Mouse (Mus musculus): ENCODE data around the gene Serpina12. TPM values are rescaled to one million over a fixed set of nuclear protein-coding genes. Genes with fewer than 3 reads are reported as not detected.

Serpina12 gene
- polyA plus RNA-seq, 1 experiment from 2014 or later = 0.31 TPM

- no peaks in the 10 kb centered on the region for H3K9me3 ChIP-seq
- H3K36me3 ChIP-seq = no peaks in the 10 kb centered on the region
- no peak overlapping the region for H3K4me3 ChIP-seq
- no peak overlapping the region for H3K9ac ChIP-seq
- H3K4me1 ChIP-seq = peaks cover 3% of the 10 kb centered on the region; the same call in 1 of the 2 replicates
- no peaks in the 10 kb centered on the region for H3K27me3 ChIP-seq
- no peak for ATAC-seq (ENCODE audit: insufficient number of reproducible peaks, low FRiP score, low TSS enrichment, low read depth)
- H3K27ac ChIP-seq = no peak overlapping the region
- WGBS = 58% methylated on average over 10 of the region's 10 CpGs
- no peak overlapping the region for H3K4me2 ChIP-seq
Observed at GRCm38 (mm10) chr12:104002569-104003237, 41.5 kb downstream of the Serpina12 start.

- H3K4me3 ChIP-seq = no peak overlapping the region
- ATAC-seq (ENCODE audit: insufficient number of reproducible peaks, low FRiP score, low TSS enrichment, low read depth) = no peak
- H3K4me2 ChIP-seq = no peak overlapping the region
- no peaks in the 10 kb centered on the region for H3K36me3 ChIP-seq
- no peaks in the 10 kb centered on the region for H3K27me3 ChIP-seq
- WGBS = 85% methylated on average over 3 of the region's 3 CpGs
- H3K9ac ChIP-seq = no peak overlapping the region
- no peak overlapping the region for H3K27ac ChIP-seq
- peaks cover 3% of the 10 kb centered on the region; the same call in 1 of the 2 replicates for H3K4me1 ChIP-seq
- H3K9me3 ChIP-seq = no peaks in the 10 kb centered on the region
Observed at GRCm38 (mm10) chr12:104000594-104000993, 43.6 kb downstream of the Serpina12 start.

GRCm38 (mm10) chr12:103999611-104000010 is 44.6 kb downstream of the Serpina12 start:
- Histone ChIP-seq H3K9me3 (no peaks in the 10 kb centered on the region), H3K9ac (no peak overlapping the region), H3K36me3 (no peaks in the 10 kb centered on the region), H3K4me1 (peaks cover 3% of the 10 kb centered on the region; the same call in 1 of the 2 replicates), H3K4me3 (no peak overlapping the region), H3K27me3 (0 out of 2 replicates have a peak, but pooled peaks cover 2% of the 10 kb centered on the region), H3K27ac (no peak overlapping the region), H3K4me2 (no peak overlapping the region)
- 82% methylated on average over 8 of the region's 8 CpGs for WGBS
- no peak for ATAC-seq (ENCODE audit: insufficient number of reproducible peaks, low FRiP score, low TSS enrichment, low read depth)

- no peak overlapping the region for H3K27ac ChIP-seq
- H3K9ac ChIP-seq = no peak overlapping the region
- no peak for ATAC-seq (ENCODE audit: insufficient number of reproducible peaks, low FRiP score, low TSS enrichment, low read depth)
- no peaks in the 10 kb centered on the region for H3K36me3 ChIP-seq
- no peak overlapping the region for H3K4me3 ChIP-seq
- H3K4me2 ChIP-seq = no peak overlapping the region
- 56% methylated on average over 2 of the region's 2 CpGs for WGBS
- 0 out of 2 replicates have a peak, but pooled peaks cover 2% of the 10 kb centered on the region for H3K27me3 ChIP-seq
- H3K9me3 ChIP-seq = no peaks in the 10 kb centered on the region
- no peaks in the 10 kb centered on the region for H3K4me1 ChIP-seq
Observed at GRCm38 (mm10) chr12:103996513-103996912, 47.7 kb downstream of the Serpina12 start.

GRCm38 (mm10) chr12:103995292-103996072 is 48.8 kb downstream of the Serpina12 start:
- no peak overlapping the region for H3K9ac ChIP-seq
- WGBS = 40% methylated on average over 5 of the region's 5 CpGs
- H3K9me3 ChIP-seq = no peaks in the 10 kb centered on the region
- no peak overlapping the region for H3K4me3 ChIP-seq
- no peak overlapping the region for H3K4me2 ChIP-seq
- H3K27ac ChIP-seq = no peak overlapping the region
- H3K4me1 ChIP-seq = no peaks in the 10 kb centered on the region
- 0 out of 2 replicates have a peak, but pooled peaks cover 2% of the 10 kb centered on the region for H3K27me3 ChIP-seq
- ATAC-seq (ENCODE audit: insufficient number of reproducible peaks, low FRiP score, low TSS enrichment, low read depth) = no peak
- no peaks in the 10 kb centered on the region for H3K36me3 ChIP-seq

GRCm38 (mm10) chr12:103992945-103993344 is 51.3 kb downstream of the Serpina12 start:
- H3K4me3 ChIP-seq = no peak overlapping the region
- no peak overlapping the region for H3K27ac ChIP-seq
- no peaks in the 10 kb centered on the region for H3K4me1 ChIP-seq
- H3K4me2 ChIP-seq = no peak overlapping the region
- WGBS = 62% methylated on average over 7 of the region's 7 CpGs
- 0 out of 2 replicates have a peak, but pooled peaks cover 2% of the 10 kb centered on the region for H3K27me3 ChIP-seq
- H3K9me3 ChIP-seq = no peaks in the 10 kb centered on the region
- ATAC-seq (ENCODE audit: insufficient number of reproducible peaks, low FRiP score, low TSS enrichment, low read depth) = no peak
- H3K9ac ChIP-seq = no peak overlapping the region
- H3K36me3 ChIP-seq = no peaks in the 10 kb centered on the region

GRCm38 (mm10) chr12:103989857-103990256 is 54.4 kb downstream of the Serpina12 start, which contains the start of gene Serpina11:
Serpina11 (minus strand) TSS chr12:103989957.
- Histone ChIP-seq H3K9ac (no peak within 1 kb of the TSS), H3K36me3 (no peaks in the 10 kb centered on the region), H3K27ac (no peak within 1 kb of the TSS), H3K4me2 (no peak within 1 kb of the TSS), H3K9me3 (no peaks in the 10 kb centered on the region), H3K4me3 (no peak within 1 kb of the TSS), H3K27me3 (0 out of 2 replicates have a peak, but pooled peaks cover under 1% of the 10 kb centered on the region), H3K4me1 (no peaks in the 10 kb centered on the region)
- no peak for ATAC-seq (ENCODE audit: insufficient number of reproducible peaks, low FRiP score, low TSS enrichment, low read depth)
- WGBS = 84% methylated on average over 6 of the region's 6 CpGs

- no peak for ATAC-seq (ENCODE audit: insufficient number of reproducible peaks, low FRiP score, low TSS enrichment, low read depth)
- no peaks in the 10 kb centered on the region for H3K4me1 ChIP-seq
- WGBS = 44% methylated on average over 2 of the region's 2 CpGs
- no peak overlapping the region for H3K4me3 ChIP-seq
- no peaks in the 10 kb centered on the region for H3K9me3 ChIP-seq
- no peaks in the 10 kb centered on the region for H3K36me3 ChIP-seq
- no peak overlapping the region for H3K27ac ChIP-seq
- H3K9ac ChIP-seq = no peak overlapping the region
- no peaks in the 10 kb centered on the region for H3K27me3 ChIP-seq
- no peak overlapping the region for H3K4me2 ChIP-seq
Observed at GRCm38 (mm10) chr12:103989514-103989767, 54.8 kb downstream of the Serpina12 start.

- Histone ChIP-seq H3K4me2 (no peak overlapping the region), H3K36me3 (no peaks in the 10 kb centered on the region), H3K27me3 (no peaks in the 10 kb centered on the region), H3K9ac (no peak overlapping the region), H3K27ac (no peak overlapping the region), H3K4me1 (no peaks in the 10 kb centered on the region), H3K9me3 (no peaks in the 10 kb centered on the region), H3K4me3 (no peak overlapping the region)
- no peak for ATAC-seq (ENCODE audit: insufficient number of reproducible peaks, low FRiP score, low TSS enrichment, low read depth)
- 58% methylated on average over 14 of the region's 14 CpGs for WGBS
Observed at GRCm38 (mm10) chr12:103988754-103989513, 55.3 kb downstream of the Serpina12 start.

GRCm38 (mm10) chr12:103985868-103986267 is 58.4 kb downstream of the Serpina12 start:
- H3K36me3 ChIP-seq = no peaks in the 10 kb centered on the region

GRCm38 (mm10) chr12:103984935-103985334 is 59.3 kb downstream of the Serpina12 start:
- WGBS = 60% methylated on average over 4 of the region's 4 CpGs

More at GRCm38 (mm10) chr12:103985868-103986267, 58.4 kb downstream of the Serpina12 start:
- no peak for ATAC-seq (ENCODE audit: insufficient number of reproducible peaks, low FRiP score, low TSS enrichment, low read depth)
- H3K4me1 ChIP-seq = no peaks in the 10 kb centered on the region
- no peak overlapping the region for H3K4me2 ChIP-seq
- H3K27me3 ChIP-seq = no peaks in the 10 kb centered on the region
- no peak overlapping the region for H3K9ac ChIP-seq
- WGBS = 63% methylated on average over 5 of the region's 5 CpGs
- H3K4me3 ChIP-seq = no peak overlapping the region
- no peak overlapping the region for H3K27ac ChIP-seq
- H3K9me3 ChIP-seq = no peaks in the 10 kb centered on the region

More at GRCm38 (mm10) chr12:103984935-103985334, 59.3 kb downstream of the Serpina12 start:
- no peaks in the 10 kb centered on the region for H3K4me1 ChIP-seq
- no peak overlapping the region for H3K27ac ChIP-seq
- H3K36me3 ChIP-seq = no peaks in the 10 kb centered on the region
- H3K27me3 ChIP-seq = no peaks in the 10 kb centered on the region
- H3K4me3 ChIP-seq = no peak overlapping the region
- no peak for ATAC-seq (ENCODE audit: insufficient number of reproducible peaks, low FRiP score, low TSS enrichment, low read depth)
- H3K9ac ChIP-seq = no peak overlapping the region
- H3K4me2 ChIP-seq = no peak overlapping the region
- H3K9me3 ChIP-seq = no peaks in the 10 kb centered on the region

Data from limb, embryonic 15.5 days (tissue).